Mouse (Mus musculus): ENCODE data around the gene Shbg. TPM values are rescaled to one million over a fixed set of nuclear protein-coding genes. Genes with fewer than 3 reads are reported as not detected.

The Shbg gene
- polyA plus RNA-seq, 1 experiment from 2014 or later = 0.72 TPM

DNA sequence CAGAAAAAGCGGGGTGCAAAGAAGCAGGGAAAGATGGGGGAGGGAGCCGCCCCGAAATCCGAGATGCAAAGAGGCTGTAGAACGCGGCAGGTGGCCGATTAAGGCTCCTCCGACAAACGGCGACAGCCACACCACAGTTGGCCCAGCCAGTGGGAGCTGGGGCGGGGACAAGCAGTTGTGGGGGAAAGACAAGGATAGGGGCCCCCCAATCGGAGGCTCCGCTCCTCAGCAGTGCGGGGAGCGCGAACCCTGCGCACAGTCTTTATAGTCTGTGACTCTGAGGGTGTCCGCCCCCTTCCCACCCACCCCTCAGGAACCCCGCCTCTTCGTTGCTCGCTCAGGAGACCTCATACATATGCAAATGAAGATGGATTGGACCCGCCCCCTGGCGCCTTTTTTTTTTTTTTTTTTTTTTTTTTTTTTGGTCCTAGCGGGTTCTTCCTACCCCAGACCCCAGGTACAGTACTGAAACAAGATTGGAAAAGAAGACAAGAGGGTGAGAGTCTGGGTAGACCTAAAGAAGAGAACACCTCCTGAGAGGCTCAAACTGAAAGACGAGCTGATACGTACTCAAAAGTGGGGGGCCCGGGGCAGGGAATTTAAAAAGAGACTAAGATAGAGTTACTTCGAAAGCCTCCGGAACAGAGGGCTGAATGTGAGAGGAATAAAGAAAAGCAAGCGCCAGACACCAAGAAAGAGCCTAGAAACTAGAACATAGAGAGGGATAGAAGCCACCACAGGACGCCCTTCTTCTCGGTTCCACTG lies 11.8 kb downstream of the Shbg start, which contains the start of gene Atp1b2:
Gene Atp1b2, minus strand, starts transcription at position 217 of the 765 bp plus-strand sequence.
- Histone ChIP-seq H3K9ac (ENCODE audit: low read depth, low read length) (peak within 1 kb of the TSS; percentile 71), H3K4me2 (ENCODE audit: low read depth, low read length) (peak within 1 kb of the TSS; percentile 100), H3K27me3 (replicated peaks; ENCODE audit: control insufficient read depth, insufficient read depth, low read length) (peaks cover 12% of the 10 kb centered on the region; the same call in 1 of the 2 replicates), H3K4me3 (ENCODE audit: low read length) (peak within 1 kb of the TSS; percentile 65), H3K9me3 (ENCODE audit: control insufficient read depth, low read length) (no peaks in the 10 kb centered on the region), H3K4me1 (ENCODE audit: control insufficient read depth, insufficient read depth, low read length) (peaks cover 17% of the 10 kb centered on the region), H3K36me3 (ENCODE audit: control insufficient read depth, insufficient read depth, low read length) (no peaks in the 10 kb centered on the region), H3K27ac (ENCODE audit: low read length) (no peak within 1 kb of the TSS)
- ATAC-seq = peak; percentile 90
- 2% methylated on average over 32 of the region's 32 CpGs for WGBS

DNA sequence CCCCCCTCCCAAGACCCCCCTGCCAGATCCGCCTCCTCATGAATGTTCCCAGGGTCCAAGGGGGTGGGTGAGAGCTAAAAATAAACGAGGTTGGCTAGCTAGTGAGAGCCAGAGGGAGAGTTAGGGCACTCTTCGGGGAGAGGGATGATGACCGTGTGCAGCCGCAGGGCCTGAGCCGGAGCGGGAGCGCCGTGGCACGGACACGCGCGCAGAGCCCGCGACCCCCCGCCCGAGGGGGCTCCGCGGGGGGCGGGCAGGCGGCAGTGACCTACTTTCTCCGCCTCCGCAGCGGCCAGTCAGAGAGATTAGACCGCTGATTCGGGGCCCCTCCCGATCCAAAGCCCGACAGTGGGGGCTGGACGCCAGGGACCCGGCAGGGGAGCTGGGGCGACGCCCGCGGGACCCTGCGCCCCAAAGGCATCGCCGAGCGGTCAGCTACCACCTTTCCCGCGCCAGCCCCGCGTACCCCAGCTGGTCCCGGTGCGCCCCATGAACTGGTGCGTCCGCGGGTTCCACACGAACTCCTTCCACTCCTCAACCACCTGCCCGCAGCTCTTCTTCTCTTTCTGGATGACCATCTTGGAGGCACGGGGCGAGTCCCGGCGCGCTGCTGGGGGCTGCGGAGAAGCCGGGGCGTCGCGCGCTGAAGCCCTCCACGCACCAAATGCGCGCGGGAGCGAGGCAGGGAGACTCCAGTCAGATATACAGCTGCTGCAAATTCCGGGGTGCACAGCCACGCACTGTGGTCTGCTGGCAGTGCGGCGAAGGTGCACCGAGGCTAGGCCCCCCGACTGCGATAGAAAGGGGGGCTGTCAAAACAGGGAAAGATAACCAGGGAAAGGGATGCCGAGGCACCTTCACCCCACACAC lies 12.7 kb downstream of the Shbg start:
- WGBS = under 1% methylated on average over 65 of the region's 73 CpGs
- Histone ChIP-seq H3K4me1 (ENCODE audit: control insufficient read depth, insufficient read depth, low read length) (peaks cover 24% of the 10 kb centered on the region), H3K9ac (ENCODE audit: low read depth, low read length) (peak overlapping the region; percentile 71), H3K4me3 (ENCODE audit: low read length) (peak overlapping the region; percentile 65), H3K36me3 (ENCODE audit: control insufficient read depth, insufficient read depth, low read length) (no peaks in the 10 kb centered on the region), H3K27me3 (replicated peaks; ENCODE audit: control insufficient read depth, insufficient read depth, low read length) (peaks cover 12% of the 10 kb centered on the region; the same call in 1 of the 2 replicates), H3K27ac (ENCODE audit: low read length) (no peak overlapping the region), H3K4me2 (ENCODE audit: low read depth, low read length) (peak overlapping the region; percentile 100), H3K9me3 (ENCODE audit: control insufficient read depth, low read length) (no peaks in the 10 kb centered on the region)
- peak; percentile 38 for ATAC-seq

DNA sequence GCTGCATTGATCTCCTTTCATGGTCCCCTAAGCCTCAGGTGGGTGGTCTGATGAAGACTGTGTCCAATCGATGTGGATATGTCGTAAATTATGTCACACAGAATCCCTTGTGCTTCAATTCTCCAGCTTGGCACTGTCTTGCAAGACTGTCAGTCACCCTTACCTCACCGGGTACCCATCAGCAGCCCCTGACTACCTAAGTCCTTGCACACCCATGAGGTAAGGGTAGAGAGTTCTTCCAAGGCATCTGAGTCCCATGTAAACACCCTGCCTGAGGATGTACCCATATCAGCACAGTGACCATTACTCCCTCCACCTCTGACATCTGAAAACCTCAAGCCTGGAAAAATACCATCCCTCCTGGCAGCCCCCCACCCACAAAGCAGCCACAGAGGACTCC lies 13.4 kb downstream of the Shbg start:
- no peak overlapping the region for H3K27ac ChIP-seq (ENCODE audit: low read length)
- H3K4me1 ChIP-seq (ENCODE audit: control insufficient read depth, insufficient read depth, low read length) = peaks cover 31% of the 10 kb centered on the region
- WGBS = 52% methylated on average over 3 of the region's 3 CpGs
- peaks cover 12% of the 10 kb centered on the region; the same call in 1 of the 2 replicates for H3K27me3 ChIP-seq (replicated peaks; ENCODE audit: control insufficient read depth, insufficient read depth, low read length)
- ATAC-seq = no peak
- no peaks in the 10 kb centered on the region for H3K36me3 ChIP-seq (ENCODE audit: control insufficient read depth, insufficient read depth, low read length)
- H3K4me2 ChIP-seq (ENCODE audit: low read depth, low read length) = peak overlapping the region; percentile 100
- no peaks in the 10 kb centered on the region for H3K9me3 ChIP-seq (ENCODE audit: control insufficient read depth, low read length)
- peak overlapping the region; percentile 65 for H3K4me3 ChIP-seq (ENCODE audit: low read length)
- H3K9ac ChIP-seq (ENCODE audit: low read depth, low read length) = no peak overlapping the region

DNA sequence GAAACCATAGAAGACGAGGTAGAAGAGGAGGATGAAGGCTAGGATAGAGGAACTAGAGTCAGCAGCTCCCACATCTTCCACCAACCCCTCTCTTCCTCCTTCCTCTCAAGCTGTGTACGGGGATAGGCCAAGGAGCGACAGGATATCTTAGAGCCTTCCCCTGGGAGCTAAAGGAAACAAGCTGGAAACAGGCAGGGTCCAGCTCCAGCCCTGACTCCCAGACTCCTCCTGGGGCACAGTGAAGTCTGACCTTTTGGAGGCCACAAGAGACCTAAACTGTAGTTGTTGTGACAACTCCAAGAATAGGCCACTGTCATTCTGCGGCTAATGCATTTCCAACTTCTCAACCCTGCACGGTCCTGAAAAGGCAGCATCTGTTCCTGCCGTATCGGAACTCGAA lies 14.2 kb downstream of the Shbg start:
- Histone ChIP-seq H3K9me3 (ENCODE audit: control insufficient read depth, low read length) (no peaks in the 10 kb centered on the region), H3K9ac (ENCODE audit: low read depth, low read length) (no peak overlapping the region), H3K36me3 (ENCODE audit: control insufficient read depth, insufficient read depth, low read length) (no peaks in the 10 kb centered on the region), H3K4me2 (ENCODE audit: low read depth, low read length) (no peak overlapping the region), H3K27me3 (replicated peaks; ENCODE audit: control insufficient read depth, insufficient read depth, low read length) (peaks cover 12% of the 10 kb centered on the region; the same call in 1 of the 2 replicates), H3K4me1 (ENCODE audit: control insufficient read depth, insufficient read depth, low read length) (peaks cover 34% of the 10 kb centered on the region), H3K4me3 (ENCODE audit: low read length) (no peak overlapping the region), H3K27ac (ENCODE audit: low read length) (no peak overlapping the region)
- ATAC-seq = no peak
- WGBS = 82% methylated on average over 8 of the region's 8 CpGs

DNA sequence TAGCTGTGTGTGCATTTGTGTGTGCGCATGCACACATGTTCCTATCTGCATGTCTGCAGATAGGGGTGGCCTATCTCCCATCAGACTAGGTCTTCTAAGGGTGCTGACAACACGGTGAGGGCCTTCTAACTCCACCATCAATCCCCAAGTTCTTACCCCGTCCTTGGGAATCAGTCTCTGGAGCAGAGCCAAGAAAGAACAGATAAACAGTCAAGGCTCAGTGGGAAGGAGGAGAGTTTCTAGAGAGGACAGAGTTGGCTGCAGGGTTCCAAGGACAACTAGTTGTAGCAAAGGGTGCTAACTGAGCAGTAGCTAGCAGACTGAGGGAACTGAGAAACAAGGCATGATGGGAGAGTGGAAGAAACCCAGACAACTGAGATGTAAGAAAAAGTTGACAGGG lies 15.9 kb downstream of the Shbg start:
- Histone ChIP-seq H3K4me1 (ENCODE audit: control insufficient read depth, insufficient read depth, low read length) (peaks cover 34% of the 10 kb centered on the region), H3K4me2 (ENCODE audit: low read depth, low read length) (no peak overlapping the region), H3K4me3 (ENCODE audit: low read length) (no peak overlapping the region), H3K9ac (ENCODE audit: low read depth, low read length) (no peak overlapping the region), H3K27ac (ENCODE audit: low read length) (no peak overlapping the region), H3K9me3 (ENCODE audit: control insufficient read depth, low read length) (no peaks in the 10 kb centered on the region), H3K36me3 (ENCODE audit: control insufficient read depth, insufficient read depth, low read length) (no peaks in the 10 kb centered on the region), H3K27me3 (replicated peaks; ENCODE audit: control insufficient read depth, insufficient read depth, low read length) (peaks cover 12% of the 10 kb centered on the region; the same call in 1 of the 2 replicates)
- ATAC-seq = no peak
- WGBS = 49% methylated on average over 3 of the region's 3 CpGs

DNA sequence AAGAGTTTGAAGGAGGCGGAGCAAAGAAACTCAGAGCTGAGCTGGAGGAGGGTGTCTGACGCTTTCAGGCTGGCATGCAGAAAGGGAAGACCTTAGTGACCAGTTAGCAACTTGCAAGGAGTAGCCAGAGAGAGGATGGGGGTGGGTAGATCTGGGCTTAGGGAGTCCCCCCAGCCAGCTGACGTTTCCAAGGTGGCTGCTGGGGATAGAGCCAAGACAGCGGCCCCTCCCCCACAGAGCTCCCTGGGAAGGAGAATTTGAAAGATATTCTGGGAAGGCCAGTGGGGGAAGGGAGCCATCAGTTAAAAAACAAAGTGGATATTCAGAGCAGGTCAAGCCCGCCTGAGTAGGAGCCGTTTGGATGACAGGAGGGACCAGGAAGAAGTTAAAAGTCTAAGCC lies 17.6 kb downstream of the Shbg start:
- Histone ChIP-seq H3K4me3 (ENCODE audit: low read length) (no peak overlapping the region), H3K9me3 (ENCODE audit: control insufficient read depth, low read length) (no peaks in the 10 kb centered on the region), H3K4me1 (ENCODE audit: control insufficient read depth, insufficient read depth, low read length) (peaks cover 28% of the 10 kb centered on the region), H3K27me3 (replicated peaks; ENCODE audit: control insufficient read depth, insufficient read depth, low read length) (peaks cover 8% of the 10 kb centered on the region; the same call in 1 of the 2 replicates), H3K36me3 (ENCODE audit: control insufficient read depth, insufficient read depth, low read length) (no peaks in the 10 kb centered on the region), H3K27ac (ENCODE audit: low read length) (peak overlapping the region; percentile 25), H3K9ac (ENCODE audit: low read depth, low read length) (0 out of 2 replicates have a peak overlapping the region, but pooled peaks have one; percentile 19), H3K4me2 (ENCODE audit: low read depth, low read length) (peak overlapping the region; percentile 4; the same call in 1 of the 2 replicates)
- ATAC-seq = peak; percentile 38; the same call in 1 of the 2 replicates
- WGBS = 19% methylated on average over 6 of the region's 6 CpGs

DNA sequence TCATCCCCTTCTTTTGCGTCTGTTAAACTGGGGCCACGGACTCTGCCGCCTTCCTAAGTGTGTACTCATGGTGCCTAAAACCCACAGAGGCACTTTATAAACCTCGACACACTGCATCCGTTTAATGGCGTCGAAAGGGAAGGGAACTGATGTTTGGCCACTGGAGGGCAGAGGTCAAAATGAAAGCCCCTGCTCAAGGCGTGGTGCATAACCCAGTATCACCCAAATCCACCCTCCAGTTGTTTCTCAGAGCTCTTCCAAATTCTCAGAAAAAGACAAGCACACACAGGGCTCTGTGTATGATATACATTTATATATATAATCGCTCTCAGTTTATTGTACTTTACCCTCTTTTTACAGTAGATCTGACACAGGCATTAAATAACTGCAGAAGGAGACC lies 18.3 kb downstream of the Shbg start:
- H3K9me3 ChIP-seq (ENCODE audit: control insufficient read depth, low read length) = no peaks in the 10 kb centered on the region
- H3K9ac ChIP-seq (ENCODE audit: low read depth, low read length) = 0 out of 2 replicates have a peak overlapping the region, but pooled peaks have one; percentile 19
- 14% methylated on average over 9 of the region's 9 CpGs for WGBS
- no peak overlapping the region for H3K4me3 ChIP-seq (ENCODE audit: low read length)
- H3K4me1 ChIP-seq (ENCODE audit: control insufficient read depth, insufficient read depth, low read length) = peaks cover 22% of the 10 kb centered on the region
- H3K27ac ChIP-seq (ENCODE audit: low read length) = peak overlapping the region; percentile 41; the same call in 1 of the 2 replicates
- no peaks in the 10 kb centered on the region for H3K36me3 ChIP-seq (ENCODE audit: control insufficient read depth, insufficient read depth, low read length)
- no peak for ATAC-seq
- H3K27me3 ChIP-seq (replicated peaks; ENCODE audit: control insufficient read depth, insufficient read depth, low read length) = peaks cover 1% of the 10 kb centered on the region; the same call in 1 of the 2 replicates
- 0 out of 2 replicates have a peak overlapping the region, but pooled peaks have one; percentile 4 for H3K4me2 ChIP-seq (ENCODE audit: low read depth, low read length)

DNA sequence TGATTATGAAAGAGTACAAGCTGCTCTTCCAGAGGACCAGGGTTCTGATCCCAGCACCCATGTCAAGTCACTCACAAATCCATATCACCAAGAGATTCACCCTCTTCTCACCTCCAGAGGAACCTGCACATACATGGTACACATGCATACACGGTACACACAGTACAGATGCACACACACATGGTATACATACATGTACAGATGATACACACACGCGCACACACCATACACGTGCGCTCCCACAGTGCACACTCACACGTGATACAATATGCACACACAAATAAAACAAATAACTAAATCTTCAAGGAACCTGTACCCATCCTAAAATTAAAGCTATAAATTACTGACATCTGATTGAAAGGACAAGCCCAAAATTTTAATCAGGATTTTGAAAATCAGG lies 22.9 kb downstream of the Shbg start:
- 96% methylated on average over 6 of the region's 6 CpGs for WGBS
- Histone ChIP-seq H3K9me3 (ENCODE audit: control insufficient read depth, low read length) (no peaks in the 10 kb centered on the region), H3K27ac (ENCODE audit: low read length) (no peak overlapping the region), H3K27me3 (replicated peaks; ENCODE audit: control insufficient read depth, insufficient read depth, low read length) (no peaks in the 10 kb centered on the region), H3K4me1 (ENCODE audit: control insufficient read depth, insufficient read depth, low read length) (peaks cover 8% of the 10 kb centered on the region), H3K4me2 (ENCODE audit: low read depth, low read length) (no peak overlapping the region), H3K4me3 (ENCODE audit: low read length) (no peak overlapping the region), H3K36me3 (ENCODE audit: control insufficient read depth, insufficient read depth, low read length) (peaks cover 8% of the 10 kb centered on the region), H3K9ac (ENCODE audit: low read depth, low read length) (no peak overlapping the region)
- ATAC-seq = no peak

DNA sequence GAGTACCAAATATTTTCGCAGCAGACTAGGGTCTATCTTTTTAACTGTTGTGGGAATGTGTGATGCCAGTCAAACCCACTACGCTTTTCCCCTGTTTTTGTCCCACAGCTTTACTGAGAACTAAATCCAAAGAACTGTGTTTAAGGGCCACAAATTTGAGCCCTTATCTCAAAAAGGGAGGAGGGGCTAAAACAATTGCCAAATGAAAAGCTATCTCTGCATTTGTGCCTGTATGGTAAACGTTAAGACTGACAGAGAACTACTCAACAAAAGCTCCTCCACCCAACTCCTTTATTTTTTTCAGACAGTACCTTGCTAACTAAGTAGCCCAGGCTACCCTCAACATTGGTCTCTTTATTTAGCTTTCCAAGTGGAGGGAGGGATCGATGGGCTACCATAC lies 24.9 kb downstream of the Shbg start:
- Histone ChIP-seq H3K4me3 (ENCODE audit: low read length) (no peak overlapping the region), H3K9ac (ENCODE audit: low read depth, low read length) (no peak overlapping the region), H3K36me3 (ENCODE audit: control insufficient read depth, insufficient read depth, low read length) (peaks cover 26% of the 10 kb centered on the region), H3K27me3 (replicated peaks; ENCODE audit: control insufficient read depth, insufficient read depth, low read length) (no peaks in the 10 kb centered on the region), H3K27ac (ENCODE audit: low read length) (no peak overlapping the region), H3K4me2 (ENCODE audit: low read depth, low read length) (no peak overlapping the region), H3K9me3 (ENCODE audit: control insufficient read depth, low read length) (no peaks in the 10 kb centered on the region), H3K4me1 (ENCODE audit: control insufficient read depth, insufficient read depth, low read length) (no peaks in the 10 kb centered on the region)
- WGBS = 85% methylated on average over 4 of the region's 4 CpGs
- ATAC-seq = no peak

Data from intestine, embryonic 16.5 days (tissue).